Mouse (Mus musculus) liver, embryonic 18 days (tissue): ENCODE measurements around the gene Dhrs2. TPM values are rescaled to one million over a fixed set of nuclear protein-coding genes. Genes with fewer than 3 reads are reported as not detected.

Experiments
- polyA plus RNA-seq: library from polyadenylated mRNA; depleted of rRNA; stranded (reverse); fragments of >200 nt; gene quantifications from 2 replicates; pipeline ENCODE4 v1.2.3, GENCODE M21; 2012; rRNA removed

The Dhrs2 gene
- 0.03 TPM in 1 of 2 replicates, not detected in the other for polyA plus RNA-seq

GRCm38 (mm10) chr14:55221707-55222106, at the start of gene Dhrs2:
Dhrs2 (plus strand) TSS chr14:55222007.

Other genes starting within 250 kb of the Dhrs2 start
- not detected in 2 replicates for gene Gm17428, start 245.1 kb upstream of the Dhrs2 start, polyA plus RNA-seq
- gene Myh7, start 227.4 kb upstream of the Dhrs2 start, polyA plus RNA-seq = 0.06 and 0.11 TPM in 2 replicates
- 20.9 and 22.6 TPM in 2 replicates for gene Ngdn, start 206.6 kb upstream of the Dhrs2 start, polyA plus RNA-seq
- gene Zfhx2, start 129.7 kb upstream of the Dhrs2 start, polyA plus RNA-seq = 0.26 and 0.29 TPM in 2 replicates
- 3.3 and 3.6 TPM in 2 replicates for gene Thtpa, start 127.2 kb upstream of the Dhrs2 start, polyA plus RNA-seq
- gene Ap1g2, start 115.4 kb upstream of the Dhrs2 start, polyA plus RNA-seq = 8.7 and 9.3 TPM in 2 replicates
- gene Jph4, start 105.1 kb upstream of the Dhrs2 start, polyA plus RNA-seq = 0.02 and 0.03 TPM in 2 replicates